Mouse (Mus musculus): Measurements from ENCODE around the gene Ngp.

DNA sequence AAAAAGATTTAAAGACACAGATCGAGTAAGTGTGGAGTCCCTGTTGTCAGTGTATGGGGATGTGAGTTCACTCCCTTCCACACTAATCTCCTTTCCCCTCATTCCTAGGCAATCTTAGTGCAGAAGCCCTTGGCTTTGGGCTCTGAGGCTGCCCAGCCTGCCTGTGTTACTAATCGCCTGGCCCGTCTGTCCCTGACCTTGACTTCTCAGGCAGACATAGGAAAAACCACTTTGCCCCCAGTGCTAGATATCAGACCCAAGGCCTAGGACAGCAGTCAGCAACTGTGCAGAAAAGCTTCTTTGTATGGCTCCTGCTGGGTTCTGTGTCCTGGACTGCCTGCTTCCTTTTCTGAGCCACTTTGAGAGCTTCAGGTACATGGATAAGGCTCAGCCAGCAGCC lies 43.9 kb upstream of the Ngp start:
- TF ChIP-seq POLR2A (IDR thresholded peaks at IDR 0.05; ENCODE audit: borderline replicate concordance, low read depth, low read length) (no peak), CTCF (IDR thresholded peaks at IDR 0.05; ENCODE audit: low read depth, low read length) (no peak)

Measured in bone marrow macrophage, adult 2 months (primary cell).